Mouse (Mus musculus) mouse embryonic stem cell (cell line): Measurements from ENCODE around the gene Nr1d1.

Experiments
- in situ Hi-C, 2 experiments: fragments of 300-500 bp; cut with MboI; formaldehyde crosslinking; loops; 1 replicate in 1 of 2; 3 replicates in 1 of 2; pipeline ENCODE4 v1.14.3; 2019 to 2020; ENCODE audit warnings: low sequenced_read_pairs in 2 of 2, low pct_unique_long_range_greater_than_20kb in 1 of 2, mixed read lengths in 1 of 2; ENCODE audit not compliant: unreplicated experiment in 1 of 2

The Nr1d1 gene

GRCm38 (mm10) chr11:98789219-98789807, 14.2 kb upstream of the Nr1d1 start:
- in situ Hi-C loops: loop anchor here in 1 of 2 experiments (10.0 kb wide), 1 partner anchor 55 kb away; no protein-coding TSS in a partner anchor

- in situ Hi-C loops: loop anchor here in 1 of 2 experiments (10.0 kb wide), 1 partner anchor 54 kb away; no protein-coding TSS in a partner anchor
These were observed 13.6 kb upstream of the Nr1d1 start for GRCm38 (mm10) chr11:98788550-98789218.

- in situ Hi-C loops: loop anchor here in 1 of 2 experiments (10.0 kb wide), 1 partner anchor 53 kb away; no protein-coding TSS in a partner anchor
These were observed 13.0 kb upstream of the Nr1d1 start for GRCm38 (mm10) chr11:98788139-98788538.

GRCm38 (mm10) chr11:98787691-98788090, 12.6 kb upstream of the Nr1d1 start:
- in situ Hi-C loops: loop anchor here in 1 of 2 experiments (10.0 kb wide), 1 partner anchor 53 kb away; no protein-coding TSS in a partner anchor

- in situ Hi-C loops: loop anchor here in 1 of 2 experiments (10.0 kb wide), 1 partner anchor 52 kb away; no protein-coding TSS in a partner anchor
These were observed 12.1 kb upstream of the Nr1d1 start for GRCm38 (mm10) chr11:98787229-98787628.

- in situ Hi-C loops: loop anchor here in 1 of 2 experiments (10.0 kb wide), 1 partner anchor 52 kb away; no protein-coding TSS in a partner anchor
These were observed 11.5 kb upstream of the Nr1d1 start for GRCm38 (mm10) chr11:98786359-98787214.

- in situ Hi-C loops: loop anchor here in 1 of 2 experiments (10.0 kb wide), 1 partner anchor 51 kb away; no protein-coding TSS in a partner anchor
These were observed 10.7 kb upstream of the Nr1d1 start for GRCm38 (mm10) chr11:98785772-98786281.

- in situ Hi-C loops: loop anchor here in 1 of 2 experiments (10.0 kb wide), 1 partner anchor 50 kb away; no protein-coding TSS in a partner anchor
These were observed 10.1 kb upstream of the Nr1d1 start for GRCm38 (mm10) chr11:98785214-98785613.

GRCm38 (mm10) chr11:98784139-98784538, 9.0 kb upstream of the Nr1d1 start:
- in situ Hi-C loops: loop anchor here (5.0 to 10.0 kb wide), 2 partner anchors 49 to 87 kb away; no protein-coding TSS in a partner anchor

GRCm38 (mm10) chr11:98783236-98783696, 8.1 kb upstream of the Nr1d1 start:
- in situ Hi-C loops: loop anchor here (5.0 to 10.0 kb wide), 2 partner anchors 48 to 86 kb away; no protein-coding TSS in a partner anchor

GRCm38 (mm10) chr11:98782651-98783235, 7.6 kb upstream of the Nr1d1 start:
- in situ Hi-C loops: loop anchor here (5.0 to 10.0 kb wide), 2 partner anchors 48 to 85 kb away; no protein-coding TSS in a partner anchor

- in situ Hi-C loops: loop anchor here (5.0 to 10.0 kb wide), 2 partner anchors 47 to 85 kb away; no protein-coding TSS in a partner anchor
These were observed 6.8 kb upstream of the Nr1d1 start for GRCm38 (mm10) chr11:98781851-98782512.

- in situ Hi-C loops: no loop called here
These were observed 2.8 kb upstream of the Nr1d1 start for GRCm38 (mm10) chr11:98777888-98778287.

GRCm38 (mm10) chr11:98776843-98777590, 1.9 kb upstream of the Nr1d1 start:
- in situ Hi-C loops: no loop called here

GRCm38 (mm10) chr11:98776052-98776764, 1.1 kb upstream of the Nr1d1 start:
- in situ Hi-C loops: no loop called here
